Mouse (Mus musculus) embryonic fibroblast, embryonic 13.5 days (primary cell): ENCODE results near the gene Gimap8.

Source experiments
- CTCF ChIP-seq: IDR thresholded peaks from 2 replicates; pipeline ENCODE4 v1.5.1; 2011; ENCODE audit warnings: mild to moderate bottlenecking, control low read depth, low read length, moderate library complexity, borderline replicate concordance; ENCODE audit not compliant: insufficient read depth
- POLR2A ChIP-seq: IDR thresholded peaks from 2 replicates; pipeline ENCODE4 v1.6.1; 2011; ENCODE audit warnings: low read depth, mild to moderate bottlenecking, control low read depth, low read length, moderate library complexity

- TF ChIP-seq POLR2A (no peak), CTCF (no peak)
These were observed 32.7 kb downstream of the Gimap8 start for GRCm38 (mm10) chr6:48679701-48680100.
